Mouse (Mus musculus): ENCODE measurements at regions not wholly inside any gene's neighbourhood (a gene's known extent, or its start where the extent isn't known, plus 50 kb on each side); places are given as distances from the start of the nearest gene placed in this dataset.

GRCm38 (mm10) chr8:49035519-49035918, 191.8 kb upstream of the Tenm3 start:
- no peaks in the 10 kb centered on the region for H3K9me3 ChIP-seq
- WGBS = 38% methylated on average over 8 of the region's 8 CpGs
- H3K27me3 ChIP-seq (ENCODE audit: insufficient read depth, poor library complexity, severe bottlenecking) = 0 out of 2 replicates have a peak, but pooled peaks cover 5% of the 10 kb centered on the region
- peaks cover 12% of the 10 kb centered on the region; the same call in 1 of the 2 replicates for H3K4me1 ChIP-seq (replicated peaks)
- no peaks in the 10 kb centered on the region for H3K36me3 ChIP-seq
- H3K27ac ChIP-seq = no peak overlapping the region
- no peak overlapping the region for H3K4me3 ChIP-seq
- DNase-seq (ENCODE audit: low spot score) = peak; percentile 39

- Histone ChIP-seq H3K9me3 (no peaks in the 10 kb centered on the region), H3K27ac (no peak overlapping the region), H3K36me3 (no peaks in the 10 kb centered on the region), H3K4me3 (no peak overlapping the region), H3K4me1 (replicated peaks) (peaks cover 17% of the 10 kb centered on the region; the same call in 1 of the 2 replicates), H3K27me3 (ENCODE audit: insufficient read depth, poor library complexity, severe bottlenecking) (0 out of 2 replicates have a peak, but pooled peaks cover 5% of the 10 kb centered on the region)
- no peak for DNase-seq (ENCODE audit: low spot score)
- WGBS = 31% methylated on average over 5 of the region's 5 CpGs
Measured at GRCm38 (mm10) chr8:49030255-49030654, 186.5 kb upstream of the Tenm3 start.

GRCm38 (mm10) chr8:49017741-49018140, 174.0 kb upstream of the Tenm3 start:
- Histone ChIP-seq H3K9me3 (no peaks in the 10 kb centered on the region), H3K4me1 (replicated peaks) (no peaks in the 10 kb centered on the region), H3K27ac (no peak overlapping the region), H3K27me3 (ENCODE audit: insufficient read depth, poor library complexity, severe bottlenecking) (no peaks in the 10 kb centered on the region), H3K36me3 (no peaks in the 10 kb centered on the region), H3K4me3 (no peak overlapping the region)
- WGBS = 73% methylated on average over 3 of the region's 3 CpGs
- no peak for DNase-seq (ENCODE audit: low spot score)

GRCm38 (mm10) chr8:49015701-49016100, 171.9 kb upstream of the Tenm3 start:
- WGBS = 92% methylated on average over 7 of the region's 7 CpGs
- H3K27ac ChIP-seq = no peak overlapping the region
- H3K9me3 ChIP-seq = no peaks in the 10 kb centered on the region
- no peaks in the 10 kb centered on the region for H3K36me3 ChIP-seq
- H3K4me3 ChIP-seq = no peak overlapping the region
- no peak for DNase-seq (ENCODE audit: low spot score)
- H3K4me1 ChIP-seq (replicated peaks) = no peaks in the 10 kb centered on the region
- H3K27me3 ChIP-seq (ENCODE audit: insufficient read depth, poor library complexity, severe bottlenecking) = no peaks in the 10 kb centered on the region

GRCm38 (mm10) chr8:49015200-49015599, 171.4 kb upstream of the Tenm3 start:
- Histone ChIP-seq H3K4me1 (replicated peaks) (no peaks in the 10 kb centered on the region), H3K9me3 (no peaks in the 10 kb centered on the region), H3K27me3 (ENCODE audit: insufficient read depth, poor library complexity, severe bottlenecking) (no peaks in the 10 kb centered on the region), H3K27ac (no peak overlapping the region), H3K4me3 (no peak overlapping the region), H3K36me3 (no peaks in the 10 kb centered on the region)
- no peak for DNase-seq (ENCODE audit: low spot score)
- WGBS = 81% methylated on average over 8 of the region's 8 CpGs

- no peaks in the 10 kb centered on the region for H3K27me3 ChIP-seq (ENCODE audit: insufficient read depth, poor library complexity, severe bottlenecking)
- no peaks in the 10 kb centered on the region for H3K36me3 ChIP-seq
- H3K4me3 ChIP-seq = no peak overlapping the region
- no peaks in the 10 kb centered on the region for H3K9me3 ChIP-seq
- no peaks in the 10 kb centered on the region for H3K4me1 ChIP-seq (replicated peaks)
- 69% methylated on average over 11 of the region's 11 CpGs for WGBS
- DNase-seq (ENCODE audit: low spot score) = no peak
- no peak overlapping the region for H3K27ac ChIP-seq
Measured at GRCm38 (mm10) chr8:49006236-49006965, 162.7 kb upstream of the Tenm3 start.

GRCm38 (mm10) chr8:48981667-48982066, 137.9 kb upstream of the Tenm3 start:
- H3K36me3 ChIP-seq = no peaks in the 10 kb centered on the region
- no peak overlapping the region for H3K27ac ChIP-seq
- H3K9me3 ChIP-seq = no peaks in the 10 kb centered on the region
- H3K27me3 ChIP-seq (ENCODE audit: insufficient read depth, poor library complexity, severe bottlenecking) = no peaks in the 10 kb centered on the region
- H3K4me1 ChIP-seq (replicated peaks) = no peaks in the 10 kb centered on the region
- DNase-seq (ENCODE audit: low spot score) = no peak
- no peak overlapping the region for H3K4me3 ChIP-seq
- WGBS = 84% methylated on average over 8 of the region's 8 CpGs

- no peaks in the 10 kb centered on the region for H3K9me3 ChIP-seq
- DNase-seq (ENCODE audit: low spot score) = no peak
- H3K36me3 ChIP-seq = no peaks in the 10 kb centered on the region
- no peaks in the 10 kb centered on the region for H3K27me3 ChIP-seq (ENCODE audit: insufficient read depth, poor library complexity, severe bottlenecking)
- H3K27ac ChIP-seq = no peak overlapping the region
- no peaks in the 10 kb centered on the region for H3K4me1 ChIP-seq (replicated peaks)
- WGBS = 87% methylated on average over 7 of the region's 7 CpGs
- no peak overlapping the region for H3K4me3 ChIP-seq
Measured at GRCm38 (mm10) chr8:48980755-48981154, 137.0 kb upstream of the Tenm3 start.

- Histone ChIP-seq H3K36me3 (no peaks in the 10 kb centered on the region), H3K27ac (no peak overlapping the region), H3K4me1 (replicated peaks) (no peaks in the 10 kb centered on the region), H3K4me3 (no peak overlapping the region), H3K27me3 (ENCODE audit: insufficient read depth, poor library complexity, severe bottlenecking) (no peaks in the 10 kb centered on the region), H3K9me3 (no peaks in the 10 kb centered on the region)
- no peak for DNase-seq (ENCODE audit: low spot score)
- WGBS = 71% methylated on average over 5 of the region's 5 CpGs
Measured at GRCm38 (mm10) chr8:48970655-48971054, 126.9 kb upstream of the Tenm3 start.

GRCm38 (mm10) chr8:48964929-48965328, 121.2 kb upstream of the Tenm3 start:
- no peaks in the 10 kb centered on the region for H3K9me3 ChIP-seq
- H3K27me3 ChIP-seq (ENCODE audit: insufficient read depth, poor library complexity, severe bottlenecking) = no peaks in the 10 kb centered on the region
- H3K27ac ChIP-seq = no peak overlapping the region
- H3K4me1 ChIP-seq (replicated peaks) = no peaks in the 10 kb centered on the region
- 75% methylated on average over 1 of the region's 1 CpGs for WGBS
- H3K4me3 ChIP-seq = no peak overlapping the region
- H3K36me3 ChIP-seq = no peaks in the 10 kb centered on the region
- DNase-seq (ENCODE audit: low spot score) = no peak

- peak overlapping the region; percentile 45; the same call in 1 of the 2 replicates for H3K27ac ChIP-seq
- no peaks in the 10 kb centered on the region for H3K9me3 ChIP-seq
- H3K27me3 ChIP-seq (ENCODE audit: insufficient read depth, poor library complexity, severe bottlenecking) = no peaks in the 10 kb centered on the region
- H3K36me3 ChIP-seq = no peaks in the 10 kb centered on the region
- DNase-seq (ENCODE audit: low spot score) = no peak
- 0 out of 2 replicates have a peak, but pooled peaks cover 8% of the 10 kb centered on the region for H3K4me1 ChIP-seq (replicated peaks)
- H3K4me3 ChIP-seq = no peak overlapping the region
- 83% methylated on average over 5 of the region's 5 CpGs for WGBS
Measured at GRCm38 (mm10) chr8:48957614-48958013, 113.9 kb upstream of the Tenm3 start.

- 93% methylated on average over 10 of the region's 10 CpGs for WGBS
Measured at GRCm38 (mm10) chr8:48951412-48951811, 107.7 kb upstream of the Tenm3 start.

GRCm38 (mm10) chr8:48944177-48944576, 100.4 kb upstream of the Tenm3 start:
- no peak overlapping the region for H3K4me3 ChIP-seq
- H3K4me1 ChIP-seq (replicated peaks) = no peaks in the 10 kb centered on the region
- H3K27ac ChIP-seq = no peak overlapping the region
- no peaks in the 10 kb centered on the region for H3K36me3 ChIP-seq
- no peaks in the 10 kb centered on the region for H3K9me3 ChIP-seq
- WGBS = 40% methylated on average over 1 of the region's 1 CpGs
- no peak for DNase-seq (ENCODE audit: low spot score)
- no peaks in the 10 kb centered on the region for H3K27me3 ChIP-seq (ENCODE audit: insufficient read depth, poor library complexity, severe bottlenecking)

More at GRCm38 (mm10) chr8:48951412-48951811, 107.7 kb upstream of the Tenm3 start:
- Histone ChIP-seq H3K36me3 (no peaks in the 10 kb centered on the region), H3K9me3 (no peaks in the 10 kb centered on the region), H3K4me1 (replicated peaks) (no peaks in the 10 kb centered on the region), H3K27ac (no peak overlapping the region), H3K4me3 (no peak overlapping the region), H3K27me3 (ENCODE audit: insufficient read depth, poor library complexity, severe bottlenecking) (no peaks in the 10 kb centered on the region)
- DNase-seq (ENCODE audit: low spot score) = no peak

All from hindbrain, embryonic 10.5 days (tissue).